ENCODE assay signal across 14 mouse cellular contexts in the genomic region with DNA sequence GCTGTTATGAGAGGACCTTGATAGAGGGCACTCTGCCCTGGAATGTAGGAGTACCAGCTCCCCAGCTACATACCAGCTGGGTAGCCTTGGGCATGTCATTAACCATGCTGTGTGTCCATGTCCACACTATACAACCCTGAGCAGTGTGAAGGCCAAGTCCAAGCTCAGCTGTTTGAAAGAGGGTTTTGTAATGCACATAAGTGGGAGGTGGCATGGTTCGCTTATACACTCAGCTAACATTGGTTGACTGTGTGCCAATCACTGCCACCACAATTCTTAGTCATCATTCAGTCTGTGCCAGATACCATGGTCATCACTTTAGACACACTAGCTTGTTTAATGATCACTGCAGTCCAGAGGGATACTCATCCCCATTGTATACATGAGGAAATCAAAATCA.
A peak's percentile ranks its signal among the peaks of the same experiment; 100 is the strongest.
DNase-seq lines count a peak whose midpoint lies in the region; ATAC-seq and TF ChIP-seq lines count a peak whose summit lies in the region.
"Had no signal": no experiment of that assay in that cellular context is flagged by ENCODE, and none has a peak within 500 bp of the region (broad histone marks: within the 10 kb centered on the region; RNA-seq: fewer than 3 reads in every experiment).

No protein-coding gene starts in this region.

- ATAC-seq in hindbrain, embryonic 16.5 days, result 0 out of 2 replicates have a peak, but pooled peaks have one; percentile 22
- no peak for ATAC-seq in hindbrain, embryonic 12.5 days (ENCODE audit: low FRiP score)
- peak; percentile 31 for ATAC-seq in Patski
- no peak for ATAC-seq in liver, embryonic 11.5 days (replicated peaks; ENCODE audit: low FRiP score)
- ATAC-seq: intestine, embryonic 15.5 days had no signal

- H3K9ac ChIP-seq in hindbrain, embryonic 16.5 days (ENCODE audit: low read depth, low read length), result no peak overlapping the region
- no peak overlapping the region for H3K9ac ChIP-seq in hindbrain, embryonic 12.5 days
- H3K9ac ChIP-seq in liver, embryonic 11.5 days (ENCODE audit: low read depth, low read length), result no peak overlapping the region
- H3K9ac ChIP-seq: intestine, embryonic 15.5 days; liver, embryonic 13.5 days had no signal

- CTCF ChIA-PET in Patski (lab: Charles Lee), result interaction anchor here (2.0 kb wide), 1 partner anchor 26 kb away, joined by 8 read pairs; no protein-coding TSS in a partner anchor

- H3K4me1 ChIP-seq in hindbrain, embryonic 16.5 days (ENCODE audit: control insufficient read depth, insufficient read depth, low read depth, low read length), result peaks cover 11% of the 10 kb centered on the region; the same call in 1 of the 2 replicates
- peaks cover 5% of the 10 kb centered on the region; the same call in 1 of the 2 replicates for H3K4me1 ChIP-seq in hindbrain, embryonic 12.5 days
- H3K4me1 ChIP-seq in liver, embryonic 11.5 days (replicated peaks; ENCODE audit: control insufficient read depth, insufficient read depth, low read length), result no peaks in the 10 kb centered on the region
- H3K4me1 ChIP-seq: heart, embryonic 10.5 days; intestine, embryonic 15.5 days; liver, embryonic 13.5 days had no signal

- peak; percentile 61 for DNase-seq in cerebellum, adult 9-10 months
- no peak for DNase-seq in cerebellum, postnatal 10 days
- peak; percentile 61 for DNase-seq in 3134 (ENCODE audit: extremely low read depth, insufficient read length, low spot score)
- DNase-seq in Patski (ENCODE audit: low read depth, low spot score), result no peak
- DNase-seq in right cerebral cortex, postnatal 14 days, result no peak
- DNase-seq in liver, embryonic 11.5 days (ENCODE audit: low spot score), result no peak
- DNase-seq: gastrocnemius, postnatal 14 days; heart, postnatal 36 days; left cerebral cortex, postnatal 4 days; liver, embryonic 13.5 days had no signal

- H3K4me2 ChIP-seq in hindbrain, embryonic 16.5 days (ENCODE audit: low read length), result no peak overlapping the region
- no peak overlapping the region for H3K4me2 ChIP-seq in hindbrain, embryonic 12.5 days (replicated peaks)
- H3K4me2 ChIP-seq in liver, embryonic 11.5 days, result no peak overlapping the region
- H3K4me2 ChIP-seq: intestine, embryonic 15.5 days; liver, embryonic 13.5 days had no signal

- 76% methylated on average over 1 of the region's 1 CpGs for WGBS in hindbrain, embryonic 16.5 days
- WGBS in hindbrain, embryonic 12.5 days, result 74% methylated on average over 1 of the region's 1 CpGs
- 79% methylated on average over 1 of the region's 1 CpGs for WGBS in liver, embryonic 11.5 days

- in situ Hi-C loops in Patski (cut with MboI; ENCODE audit: low pct_unique_long_range_greater_than_20kb), result no loop called here

- H3K4me3 ChIP-seq in hindbrain, embryonic 16.5 days (ENCODE audit: low read length), result no peak overlapping the region
- H3K4me3 ChIP-seq in hindbrain, embryonic 12.5 days, result no peak overlapping the region
- H3K4me3 ChIP-seq in liver, embryonic 11.5 days (ENCODE audit: low read depth, low read length), result no peak overlapping the region
- H3K4me3 ChIP-seq: heart, embryonic 10.5 days; intestine, embryonic 15.5 days; liver, embryonic 13.5 days had no signal

- no peak overlapping the region for H3K27ac ChIP-seq in hindbrain, embryonic 16.5 days (ENCODE audit: low read depth, low read length)
- H3K27ac ChIP-seq in hindbrain, embryonic 12.5 days, result no peak overlapping the region
- H3K27ac ChIP-seq in liver, embryonic 11.5 days (ENCODE audit: low read depth, low read length), result no peak overlapping the region
- H3K27ac ChIP-seq: heart, embryonic 10.5 days; intestine, embryonic 15.5 days; liver, embryonic 13.5 days had no signal

- no peaks in the 10 kb centered on the region for H3K36me3 ChIP-seq in hindbrain, embryonic 16.5 days (ENCODE audit: control insufficient read depth, insufficient read depth, low read length)
- H3K36me3 ChIP-seq in hindbrain, embryonic 12.5 days, result no peaks in the 10 kb centered on the region
- no peaks in the 10 kb centered on the region for H3K36me3 ChIP-seq in liver, embryonic 11.5 days (ENCODE audit: control insufficient read depth, insufficient read depth, low read length)
- H3K36me3 ChIP-seq: heart, embryonic 10.5 days; intestine, embryonic 15.5 days; liver, embryonic 13.5 days had no signal

- POLR2A ChIA-PET in Patski (lab: Charles Lee), result no interaction called here

- H3K9me3 ChIP-seq in hindbrain, embryonic 16.5 days (ENCODE audit: control insufficient read depth, low read length), result no peaks in the 10 kb centered on the region
- H3K9me3 ChIP-seq in hindbrain, embryonic 12.5 days (replicated peaks), result no peaks in the 10 kb centered on the region
- no peaks in the 10 kb centered on the region for H3K9me3 ChIP-seq in liver, embryonic 11.5 days (ENCODE audit: control insufficient read depth, low read length)
- H3K9me3 ChIP-seq: heart, embryonic 10.5 days; intestine, embryonic 15.5 days; liver, embryonic 13.5 days had no signal

- H3K27me3 ChIP-seq in hindbrain, embryonic 16.5 days (replicated peaks; ENCODE audit: control insufficient read depth, insufficient read depth, low read length), result no peaks in the 10 kb centered on the region
- no peaks in the 10 kb centered on the region for H3K27me3 ChIP-seq in hindbrain, embryonic 12.5 days
- H3K27me3 ChIP-seq in Patski, result no peaks in the 10 kb centered on the region
- H3K27me3 ChIP-seq in liver, embryonic 11.5 days (replicated peaks; ENCODE audit: control insufficient read depth, insufficient read depth, low read length), result no peaks in the 10 kb centered on the region
- H3K27me3 ChIP-seq: liver, embryonic 13.5 days had no signal

- no peak for TF ChIP-seq CTCF in Patski (IDR thresholded peaks at IDR 0.05)

Comparison
In these comparisons a context has a peak if more than half of its experiments do, and no peak if none do; other contexts are left out.
1. DNase-seq: peak in cerebellum, adult 9-10 months (single experiment) and 3134 (single experiment); none in cerebellum, postnatal 10 days (0 of 2), Patski (single experiment), right cerebral cortex, postnatal 14 days (single experiment) and liver, embryonic 11.5 days (single experiment).
2. ATAC-seq: peak in hindbrain, embryonic 16.5 days (single experiment) and Patski (single experiment); none in hindbrain, embryonic 12.5 days (single experiment) and liver, embryonic 11.5 days (single experiment).